In the genomic region with DNA sequence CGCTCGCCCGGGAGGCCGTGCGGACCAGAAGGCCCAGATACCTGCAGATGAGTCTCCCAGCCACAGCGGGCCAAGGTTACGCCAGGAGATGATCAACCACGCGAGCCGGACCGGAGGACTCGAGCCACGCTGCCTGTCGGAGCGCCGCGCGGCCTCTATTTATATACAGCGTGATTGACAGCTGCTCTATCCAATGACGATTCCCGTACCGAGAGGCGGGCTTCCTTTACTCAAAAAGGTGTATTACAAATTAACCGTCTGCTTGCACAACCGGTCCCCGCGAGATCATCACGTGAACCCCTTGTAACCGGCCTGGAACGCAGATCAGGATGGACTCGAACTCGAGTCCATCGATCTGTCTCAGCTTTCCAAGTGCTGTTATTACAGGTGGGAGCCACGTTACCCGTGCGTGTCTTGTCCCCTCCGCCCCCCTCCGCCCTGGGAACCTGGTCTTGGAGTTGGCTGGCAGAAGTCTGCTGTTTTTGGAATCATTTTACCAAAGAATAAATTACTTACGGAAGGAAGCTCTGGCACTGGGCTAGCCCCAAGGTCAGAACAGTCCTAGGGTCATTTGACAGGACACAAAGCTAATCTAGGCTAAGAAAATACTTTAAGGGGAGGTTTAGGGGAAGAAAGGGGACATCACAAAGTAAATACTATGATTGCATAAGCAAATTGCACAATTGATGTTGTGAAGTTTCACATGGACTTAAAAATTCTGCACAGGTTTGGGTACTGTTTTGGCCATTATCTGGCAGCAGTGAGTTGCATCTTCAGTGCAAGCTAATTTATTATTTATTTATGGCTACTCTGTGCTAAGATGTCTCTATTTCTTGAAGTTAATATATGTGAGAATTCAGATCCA, we compare ENCODE assay signal across 7 mouse cellular contexts. TPM values are rescaled to one million over a fixed set of nuclear protein-coding genes. Genes with fewer than 3 reads are reported as not detected.
DNase-seq lines count a peak whose midpoint lies in the region; ATAC-seq lines count a peak whose summit lies in the region.

A gene (minus strand): TSS at position 131 of the 865 bp plus-strand sequence.

- no peaks in the 10 kb centered on the region for H3K9me3 ChIP-seq in embryonic facial prominence, embryonic 12.5 days
- H3K9me3 ChIP-seq in limb, embryonic 11.5 days (ENCODE audit: control insufficient read depth, low read length), result no peaks in the 10 kb centered on the region
- no peaks in the 10 kb centered on the region for H3K9me3 ChIP-seq in midbrain, embryonic 14.5 days (ENCODE audit: control insufficient read depth, low read length)

- H3K4me1 ChIP-seq in embryonic facial prominence, embryonic 12.5 days, result peaks cover 13% of the 10 kb centered on the region; the same call in 1 of the 2 replicates
- H3K4me1 ChIP-seq in limb, embryonic 11.5 days (ENCODE audit: control insufficient read depth, insufficient read depth, low read length), result no peaks in the 10 kb centered on the region
- peaks cover 11% of the 10 kb centered on the region for H3K4me1 ChIP-seq in midbrain, embryonic 14.5 days (ENCODE audit: control insufficient read depth, insufficient read depth, low read length)

- peaks cover 22% of the 10 kb centered on the region for H3K36me3 ChIP-seq in embryonic facial prominence, embryonic 12.5 days
- peaks cover 10% of the 10 kb centered on the region; the same call in 1 of the 2 replicates for H3K36me3 ChIP-seq in limb, embryonic 11.5 days (ENCODE audit: control insufficient read depth, insufficient read depth, low read length)
- peaks cover 16% of the 10 kb centered on the region for H3K36me3 ChIP-seq in midbrain, embryonic 14.5 days (ENCODE audit: control insufficient read depth, insufficient read depth, low read length)

- peak; percentile 74; the same call in 1 of the 2 replicates for ATAC-seq in embryonic facial prominence, embryonic 12.5 days (ENCODE audit: insufficient number of reproducible peaks, insufficient read depth, low FRiP score, low TSS enrichment)
- peak; percentile 82 for ATAC-seq in limb, embryonic 11.5 days (ENCODE audit: insufficient number of reproducible peaks, low FRiP score, low TSS enrichment, low read depth)
- peak; percentile 89 for ATAC-seq in midbrain, embryonic 14.5 days (ENCODE audit: low FRiP score, low TSS enrichment)

- DNase-seq in adrenal gland, postnatal 25 days, result peak; percentile 92
- peak; percentile 100 for DNase-seq in heart, adult 11 months
- DNase-seq in kidney, adult 18-20 months, result peak; percentile 99
- peak; percentile 96 for DNase-seq in limb, embryonic 11.5 days (ENCODE audit: low spot score)
- DNase-seq in midbrain, embryonic 14.5 days, result peak; percentile 97
- DNase-seq in spleen, adult 18-20 months, result peak; percentile 89 to 94

- H3K27ac ChIP-seq in embryonic facial prominence, embryonic 12.5 days, result peak within 1 kb of the TSS; percentile 84
- H3K27ac ChIP-seq in limb, embryonic 11.5 days (replicated peaks; ENCODE audit: low read depth, low read length), result peak within 1 kb of the TSS; percentile 81
- H3K27ac ChIP-seq in midbrain, embryonic 14.5 days (replicated peaks; ENCODE audit: low read depth, low read length), result peak within 1 kb of the TSS; percentile 88

- H3K4me3 ChIP-seq in embryonic facial prominence, embryonic 12.5 days, result peak within 1 kb of the TSS; percentile 84
- peak within 1 kb of the TSS; percentile 84 for H3K4me3 ChIP-seq in limb, embryonic 11.5 days (ENCODE audit: low read depth, low read length)
- H3K4me3 ChIP-seq in midbrain, embryonic 14.5 days (replicated peaks; ENCODE audit: low read depth, low read length), result peak within 1 kb of the TSS; percentile 91

- H3K27me3 ChIP-seq in embryonic facial prominence, embryonic 12.5 days, result no peaks in the 10 kb centered on the region
- no peaks in the 10 kb centered on the region for H3K27me3 ChIP-seq in limb, embryonic 11.5 days (ENCODE audit: control insufficient read depth, insufficient read depth, low read length)
- no peaks in the 10 kb centered on the region for H3K27me3 ChIP-seq in midbrain, embryonic 14.5 days (ENCODE audit: control insufficient read depth, insufficient read depth, low read length)

- peak within 1 kb of the TSS; percentile 89 for H3K4me2 ChIP-seq in embryonic facial prominence, embryonic 12.5 days (replicated peaks)
- peak within 1 kb of the TSS; percentile 91 for H3K4me2 ChIP-seq in limb, embryonic 11.5 days (ENCODE audit: low read depth, severe bottlenecking)
- H3K4me2 ChIP-seq in midbrain, embryonic 14.5 days (ENCODE audit: low read length), result peak within 1 kb of the TSS; percentile 89

- 2% methylated on average over 39 of the region's 39 CpGs for WGBS in embryonic facial prominence, embryonic 12.5 days
- WGBS in limb, embryonic 11.5 days, result 3% methylated on average over 39 of the region's 39 CpGs
- 2% methylated on average over 39 of the region's 39 CpGs for WGBS in midbrain, embryonic 14.5 days

- H3K9ac ChIP-seq in embryonic facial prominence, embryonic 12.5 days, result peak within 1 kb of the TSS; percentile 86
- H3K9ac ChIP-seq in limb, embryonic 11.5 days (ENCODE audit: low read length), result peak within 1 kb of the TSS; percentile 96
- peak within 1 kb of the TSS; percentile 92 for H3K9ac ChIP-seq in midbrain, embryonic 14.5 days (replicated peaks; ENCODE audit: low read length)

RNA-seq across cellular contexts. Expression of the gene that starts here (rescaled TPM):
- 114 and 117 TPM in 2 replicates for total RNA-seq in adrenal gland, postnatal 25 days (2021)
- polyA plus RNA-seq in embryonic facial prominence, embryonic 12.5 days (2016; fragmentation: Nextera tagmentation; extraction: Ambion mirVana), result 80.1 and 80.4 TPM in 2 replicates
- polyA plus RNA-seq in limb, embryonic 11.5 days (2014; fragmentation: Nextera tagmentation; extraction: Ambion mirVana), result 94.5 and 104 TPM in 2 replicates
- polyA plus RNA-seq in midbrain, embryonic 14.5 days (2014; fragmentation: Nextera tagmentation; extraction: Ambion mirVana), result 77.6 and 78.4 TPM in 2 replicates

Comparison
In these comparisons a context has a peak if more than half of its experiments do, and no peak if none do; other contexts are left out.
1. Peak in every context shown above with its lines: DNase-seq, ATAC-seq, H3K4me3 ChIP-seq and H3K27ac ChIP-seq.